ENCODE assay signal across 8 mouse cellular contexts in the genomic region with DNA sequence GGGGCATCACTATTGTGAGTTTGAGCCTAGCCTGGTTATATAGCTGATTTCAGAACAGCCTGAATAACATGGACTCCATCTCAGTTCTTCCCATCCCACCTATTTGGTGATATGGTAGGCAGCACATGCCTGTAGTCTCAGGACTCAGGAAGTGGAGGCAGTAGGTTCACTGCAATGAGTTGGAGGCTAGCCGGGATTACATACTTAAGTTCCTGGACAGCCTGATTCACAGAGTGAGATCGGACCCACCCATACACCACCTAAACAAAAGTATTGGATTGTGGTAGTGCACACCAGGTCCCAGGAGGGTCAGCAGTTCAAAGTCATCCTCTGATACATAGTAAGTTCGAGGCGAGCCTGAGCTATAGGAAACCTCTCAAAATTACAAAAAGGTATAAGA. TPM values are rescaled to one million over a fixed set of nuclear protein-coding genes. Genes with fewer than 3 reads are reported as not detected.
DNase-seq lines count a peak whose midpoint lies in the region; ATAC-seq and TF ChIP-seq lines count a peak whose summit lies in the region.

No protein-coding gene starts in this region.

- 5% methylated on average over 4 of the region's 4 CpGs for WGBS in bone marrow, adult 2 months
- WGBS in hindbrain, embryonic 14.5 days = 22% methylated on average over 4 of the region's 4 CpGs
- WGBS in midbrain, embryonic 14.5 days = 22% methylated on average over 4 of the region's 4 CpGs

- H3K27ac ChIP-seq in left cerebral cortex, adult 2 months = peak overlapping the region; percentile 85
- H3K27ac ChIP-seq in bone marrow, adult 2 months (ENCODE audit: control insufficient read depth, insufficient read depth, low read depth, low read length, poor library complexity) = no peak overlapping the region
- H3K27ac ChIP-seq in hindbrain, embryonic 14.5 days = no peak overlapping the region
- H3K27ac ChIP-seq in midbrain, embryonic 14.5 days (replicated peaks; ENCODE audit: low read depth, low read length) = no peak overlapping the region; the same call in 1 of the 2 replicates

- TF ChIP-seq CTCF in left cerebral cortex, adult 2 months (IDR thresholded peaks at IDR 0.05) = no peak
- no peak for TF ChIP-seq CTCF in bone marrow, adult 2 months (IDR thresholded peaks at IDR 0.05; ENCODE audit: control insufficient read depth, insufficient read depth, low read length)

- no peaks in the 10 kb centered on the region for H3K27me3 ChIP-seq in hindbrain, embryonic 14.5 days (ENCODE audit: control insufficient read depth, insufficient read depth, low read length)
- H3K27me3 ChIP-seq in midbrain, embryonic 14.5 days (ENCODE audit: control insufficient read depth, insufficient read depth, low read length) = no peaks in the 10 kb centered on the region

- TF ChIP-seq POLR2A in bone marrow, adult 2 months (IDR thresholded peaks at IDR 0.05; ENCODE audit: borderline replicate concordance, control insufficient read depth, low read depth, low read length) = no peak

- intact Hi-C loops in left cerebral cortex, adult 2 months (cut with DNase I) = loop anchor here (1.0 to 5.0 kb wide), 4 partner anchors 32 to 175 kb away; a partner anchor contains a TSS

- no peak for DNase-seq in left cerebral cortex, adult 2 months (ENCODE audit: extremely low spot score in 1 of 2, low spot score in 2 of 2)
- DNase-seq in left cerebral cortex, adult 8-10 months (ENCODE audit: low spot score in 2 of 2) = no peak
- no peak for DNase-seq in hindbrain, embryonic 14.5 days (ENCODE audit: low spot score)
- no peak for DNase-seq in midbrain, embryonic 14.5 days
- DNase-seq in urinary bladder, adult 18-20 months (ENCODE audit: low spot score in 2 of 2) = no peak
- DNase-seq in left cerebral cortex, adult 9 months (ENCODE audit: low spot score in 2 of 2) = no peak
- no peak for DNase-seq in adrenal gland, adult 8-10 months

- H3K4me3 ChIP-seq in left cerebral cortex, adult 2 months = peak overlapping the region; percentile 94
- H3K4me3 ChIP-seq in bone marrow, adult 2 months (replicated peaks; ENCODE audit: control insufficient read depth, low read depth, low read length) = peak overlapping the region; percentile 89
- peak overlapping the region; percentile 73 for H3K4me3 ChIP-seq in hindbrain, embryonic 14.5 days (replicated peaks; ENCODE audit: low read length)
- peak overlapping the region; percentile 86 for H3K4me3 ChIP-seq in midbrain, embryonic 14.5 days (replicated peaks; ENCODE audit: low read depth, low read length)

- no peaks in the 10 kb centered on the region for H3K9me3 ChIP-seq in hindbrain, embryonic 14.5 days (ENCODE audit: control insufficient read depth, low read length)
- H3K9me3 ChIP-seq in midbrain, embryonic 14.5 days (ENCODE audit: control insufficient read depth, low read length) = no peaks in the 10 kb centered on the region

- 0 out of 2 replicates have a peak, but pooled peaks have one; percentile 2 for ATAC-seq in hindbrain, embryonic 14.5 days (ENCODE audit: low FRiP score)
- no peak for ATAC-seq in midbrain, embryonic 14.5 days (ENCODE audit: low FRiP score, low TSS enrichment)

- peak overlapping the region; percentile 78 for H3K9ac ChIP-seq in hindbrain, embryonic 14.5 days
- peak overlapping the region; percentile 85 for H3K9ac ChIP-seq in midbrain, embryonic 14.5 days (replicated peaks; ENCODE audit: low read length)

- no peaks in the 10 kb centered on the region; the same call in 1 of the 2 replicates for H3K4me1 ChIP-seq in bone marrow, adult 2 months (ENCODE audit: control insufficient read depth, insufficient read depth, low read length)
- H3K4me1 ChIP-seq in hindbrain, embryonic 14.5 days (replicated peaks; ENCODE audit: control insufficient read depth, insufficient read depth, low read length) = peaks cover 12% of the 10 kb centered on the region
- peaks cover 8% of the 10 kb centered on the region; the same call in 1 of the 2 replicates for H3K4me1 ChIP-seq in midbrain, embryonic 14.5 days (ENCODE audit: control insufficient read depth, insufficient read depth, low read length)

- peaks cover 53% of the 10 kb centered on the region for H3K36me3 ChIP-seq in hindbrain, embryonic 14.5 days (replicated peaks; ENCODE audit: control insufficient read depth, insufficient read depth)
- peaks cover 34% of the 10 kb centered on the region for H3K36me3 ChIP-seq in midbrain, embryonic 14.5 days (ENCODE audit: control insufficient read depth, insufficient read depth, low read length)

- peak overlapping the region; percentile 76 for H3K4me2 ChIP-seq in hindbrain, embryonic 14.5 days (replicated peaks)
- peak overlapping the region; percentile 93 for H3K4me2 ChIP-seq in midbrain, embryonic 14.5 days (ENCODE audit: low read length)

RNA-seq across cellular contexts. Expression of a gene that starts 0.3 kb away (rescaled TPM):
- 1 to 10 TPM; 1.7 to 3.2 TPM for total RNA-seq in left cerebral cortex, adult 2 months (2021)
- total RNA-seq in left cerebral cortex, adult 8-10 months (2022) = 1 to 10 TPM in 2 of 4 experiments, under 1 TPM in 1, not detected in 1; 0.55 to 2.3 (median 1.8) TPM
- polyA plus RNA-seq in bone marrow, adult 2 months (2011; ENCODE audit: insufficient read depth, insufficient read length, low replicate concordance, missing spikeins) = 1.7 TPM in 1 of 2 replicates, not detected in the other
- 1.2 and 2.4 TPM in 2 replicates for polyA plus RNA-seq in hindbrain, embryonic 14.5 days (2014; fragmentation: Nextera tagmentation; extraction: Ambion mirVana)
- 1.3 and 2.6 TPM in 2 replicates for polyA plus RNA-seq in midbrain, embryonic 14.5 days (2014; fragmentation: Nextera tagmentation; extraction: Ambion mirVana)
- total RNA-seq in adrenal gland, adult 8-10 months (2022) = under 1 TPM; 0.24 to 0.68 (median 0.42) TPM

RNA-seq across cellular contexts. Expression of a gene that starts 0.8 kb away (rescaled TPM):
- total RNA-seq in left cerebral cortex, adult 2 months (2021) = 10 to 100 TPM; 62.4 to 64.3 TPM
- 10 to 100 TPM; 55.8 to 63.7 (median 58.3) TPM for total RNA-seq in left cerebral cortex, adult 8-10 months (2022)
- 15.2 and 41.9 TPM in 2 replicates for polyA plus RNA-seq in bone marrow, adult 2 months (2011; ENCODE audit: insufficient read depth, insufficient read length, low replicate concordance, missing spikeins)
- 67.0 and 72.0 TPM in 2 replicates for polyA plus RNA-seq in hindbrain, embryonic 14.5 days (2014; fragmentation: Nextera tagmentation; extraction: Ambion mirVana)
- polyA plus RNA-seq in midbrain, embryonic 14.5 days (2014; fragmentation: Nextera tagmentation; extraction: Ambion mirVana) = 55.5 and 82.2 TPM in 2 replicates
- 10 to 100 TPM; 40.3 to 55.0 (median 45.6) TPM for total RNA-seq in adrenal gland, adult 8-10 months (2022)

RNA-seq across cellular contexts. Expression of a gene that starts 5.7 kb away (rescaled TPM):
- 1 to 10 TPM in 1 of 2 experiments, not detected in 1; 1.3 TPM for total RNA-seq in left cerebral cortex, adult 2 months (2021)
- 1 to 10 TPM in 2 of 4 experiments, not detected in 2; 1.1 to 1.7 TPM for total RNA-seq in left cerebral cortex, adult 8-10 months (2022)
- not detected in 2 replicates for polyA plus RNA-seq in bone marrow, adult 2 months (2011; ENCODE audit: insufficient read depth, insufficient read length, low replicate concordance, missing spikeins)
- polyA plus RNA-seq in hindbrain, embryonic 14.5 days (2014; fragmentation: Nextera tagmentation; extraction: Ambion mirVana) = 1.0 and 2.0 TPM in 2 replicates
- polyA plus RNA-seq in midbrain, embryonic 14.5 days (2014; fragmentation: Nextera tagmentation; extraction: Ambion mirVana) = 1.5 and 1.6 TPM in 2 replicates
- under 1 TPM in 1 of 4 experiments, not detected in 3; 0.70 TPM for total RNA-seq in adrenal gland, adult 8-10 months (2022)

RNA-seq across cellular contexts. Expression of a gene that starts 19.2 kb away (rescaled TPM):
- 1 to 10 TPM; 2.2 to 4.2 TPM for total RNA-seq in left cerebral cortex, adult 2 months (2021)
- total RNA-seq in left cerebral cortex, adult 8-10 months (2022) = 1 to 10 TPM; 1.3 to 2.2 (median 1.6) TPM
- polyA plus RNA-seq in bone marrow, adult 2 months (2011; ENCODE audit: insufficient read depth, insufficient read length, low replicate concordance, missing spikeins) = 2.5 and 4.9 TPM in 2 replicates
- 0.95 and 1.6 TPM in 2 replicates for polyA plus RNA-seq in hindbrain, embryonic 14.5 days (2014; fragmentation: Nextera tagmentation; extraction: Ambion mirVana)
- 1.9 and 2.0 TPM in 2 replicates for polyA plus RNA-seq in midbrain, embryonic 14.5 days (2014; fragmentation: Nextera tagmentation; extraction: Ambion mirVana)
- total RNA-seq in adrenal gland, adult 8-10 months (2022) = 1 to 10 TPM in 3 of 4 experiments, under 1 TPM in 1; 0.49 to 3.2 (median 2.3) TPM

RNA-seq across cellular contexts. Expression of a gene that starts 19.2 kb away (rescaled TPM):
- 10 to 100 TPM; 28.0 to 29.0 TPM for total RNA-seq in left cerebral cortex, adult 2 months (2021)
- total RNA-seq in left cerebral cortex, adult 8-10 months (2022) = 10 to 100 TPM; 24.4 to 30.0 (median 26.6) TPM
- polyA plus RNA-seq in bone marrow, adult 2 months (2011; ENCODE audit: insufficient read depth, insufficient read length, low replicate concordance, missing spikeins) = 9.6 and 20.5 TPM in 2 replicates
- polyA plus RNA-seq in hindbrain, embryonic 14.5 days (2014; fragmentation: Nextera tagmentation; extraction: Ambion mirVana) = 35.2 and 37.6 TPM in 2 replicates
- 28.3 and 41.0 TPM in 2 replicates for polyA plus RNA-seq in midbrain, embryonic 14.5 days (2014; fragmentation: Nextera tagmentation; extraction: Ambion mirVana)
- total RNA-seq in adrenal gland, adult 8-10 months (2022) = 10 to 100 TPM; 43.9 to 78.6 (median 56.6) TPM
